Mouse (Mus musculus): ENCODE results near the gene Lrrc8d.

DNA sequence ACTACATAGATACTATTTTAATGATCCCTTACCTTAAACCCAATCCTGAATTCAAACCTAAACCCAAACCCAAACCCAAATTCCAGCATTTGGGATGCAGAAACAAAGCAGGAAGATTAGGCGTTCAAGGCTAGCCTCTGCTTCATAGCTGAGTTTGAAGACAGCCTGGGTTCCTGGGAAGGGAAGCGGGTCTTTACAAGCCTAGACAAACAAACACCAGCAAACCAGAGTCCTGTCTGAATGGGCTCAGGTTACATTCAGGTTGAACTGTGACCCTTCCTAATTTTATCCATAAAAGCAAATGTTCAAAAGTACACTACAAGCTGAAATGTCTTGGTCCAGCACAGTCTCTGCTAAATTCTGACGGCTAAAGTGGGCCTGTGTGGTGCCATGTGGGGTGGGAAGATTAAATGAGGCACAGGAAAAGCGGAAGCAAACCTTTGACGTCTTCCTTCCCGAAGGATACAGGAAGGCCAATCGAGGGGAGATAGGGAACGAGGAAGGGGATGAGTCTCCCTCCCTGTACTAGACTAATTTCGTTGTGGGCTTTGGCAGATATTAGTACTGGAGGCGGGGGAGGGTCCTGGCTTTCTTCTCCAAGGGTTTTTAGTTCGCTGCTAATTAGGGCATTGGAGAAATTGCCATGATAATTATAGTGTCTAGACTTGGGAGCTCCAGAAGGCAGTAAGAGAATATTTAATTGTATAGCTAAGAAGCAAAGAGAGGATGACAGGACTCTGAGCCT lies 160.1 kb downstream of the Lrrc8d start:
- TF ChIP-seq CTCF (IDR thresholded peaks at IDR 0.05; ENCODE audit: borderline replicate concordance, insufficient read depth, low read length) (no peak), POLR2A (IDR thresholded peaks at IDR 0.05; ENCODE audit: low read depth, low read length) (no peak)

Data from embryonic fibroblast, embryonic 13.5 days (primary cell).